Mouse (Mus musculus) erythroblast, embryonic 14.5 days (primary cell): Measurements from ENCODE around the gene Nkd1.

Experiments used
- GATA1 ChIP-seq: IDR thresholded peaks from 2 replicates; pipeline ENCODE4 v1.6.1; 2012; ENCODE audit warnings: low read length, inconsistent platforms, mixed read lengths
- TAL1 ChIP-seq: IDR thresholded peaks from 3 replicates; pipeline ENCODE4 v1.6.1; 2012; ENCODE audit warnings: low read length, inconsistent platforms, mixed read lengths

DNA sequence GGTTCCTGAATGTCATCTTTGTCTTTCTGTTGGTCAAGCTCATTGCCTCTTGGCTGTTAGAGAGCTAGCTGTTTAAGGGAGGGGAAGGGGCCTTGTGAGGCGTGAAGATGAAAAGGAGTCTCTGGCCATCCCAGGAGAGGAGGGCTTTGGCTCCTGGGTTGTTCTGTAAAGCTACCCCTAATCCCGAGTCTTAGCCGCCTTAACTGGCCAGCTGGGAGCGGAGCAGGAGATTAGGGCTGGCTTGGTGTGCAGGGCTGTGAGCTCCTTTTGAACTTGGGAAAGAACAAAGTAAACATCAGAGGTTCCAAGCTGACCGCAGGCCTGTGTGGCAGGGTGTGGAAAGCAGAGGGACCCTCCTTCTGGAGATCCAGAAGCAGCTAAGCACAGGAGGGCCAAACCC is 53.8 kb downstream of the Nkd1 start:
- TF ChIP-seq TAL1 (no peak), GATA1 (no peak)
